Comparison of ENCODE assay signal across 11 mouse cellular contexts in genomic region chr7:141439811-141440210, GRCm38 (mm10). TPM values are rescaled to one million over a fixed set of nuclear protein-coding genes. Genes with fewer than 3 reads are reported as not detected.
"Had no signal": no experiment of that assay in that cellular context is flagged by ENCODE, and none has a peak within 500 bp of the region (broad histone marks: within the 10 kb centered on the region; RNA-seq: fewer than 3 reads in every experiment).

No protein-coding gene starts in this region.

- H3K4me3 ChIP-seq: limb, embryonic 15.5 days; liver, embryonic 12.5 days; megakaryocyte, embryonic 14.5 days; midbrain, embryonic 12.5 days had no signal

- H3K4me2 ChIP-seq: limb, embryonic 15.5 days; liver, embryonic 12.5 days; lung, embryonic 14.5 days; midbrain, embryonic 12.5 days had no signal

- DNase-seq: layer of hippocampus, adult 9-11 months; lung, embryonic 14.5 days; lung, postnatal 10 days; lung, postnatal 4 days; thymus, postnatal 14 days had no signal

- H3K9me3 ChIP-seq: limb, embryonic 15.5 days; liver, embryonic 12.5 days; megakaryocyte, embryonic 14.5 days; midbrain, embryonic 12.5 days had no signal

- H3K27me3 ChIP-seq: limb, embryonic 15.5 days; liver, embryonic 12.5 days; megakaryocyte, embryonic 14.5 days; midbrain, embryonic 12.5 days had no signal

- ATAC-seq: liver, embryonic 12.5 days had no signal

- H3K9ac ChIP-seq: limb, embryonic 15.5 days; liver, embryonic 12.5 days; lung, embryonic 14.5 days; midbrain, embryonic 12.5 days had no signal

- H3K27ac ChIP-seq: limb, embryonic 15.5 days; liver, embryonic 12.5 days; midbrain, embryonic 12.5 days; stomach, postnatal 0 days had no signal

RNA-seq across cellular contexts. Expression of gene Cend1, which starts 10.5 kb away (rescaled TPM):
- polyA plus RNA-seq: liver, embryonic 16.5 days; lung, embryonic 14.5 days had no signal
